Mouse (Mus musculus) limb, embryonic 15.5 days (tissue): Measurements from ENCODE around the gene Plcb4. TPM values are rescaled to one million over a fixed set of nuclear protein-coding genes. Genes with fewer than 3 reads are reported as not detected.

Experiments
- ATAC-seq: fragments of 200-750 bp; cut with Nextera tagmentation; 2 replicates; pipeline ENCODE4 v1.8.0; 2017; ENCODE audit warnings: low read depth, moderate TSS enrichment; ENCODE audit not compliant: insufficient number of reproducible peaks, low FRiP score, low TSS enrichment
- H3K27ac ChIP-seq: fragments of 300-500 bp; sonication (generic); 2 replicates; pipeline ENCODE4 v1.5.1; 2015; ENCODE audit warnings: moderate library complexity, mild to moderate bottlenecking, inconsistent platforms
- H3K27me3 ChIP-seq: fragments of 300-500 bp; sonication (generic); 2 replicates; pipeline ENCODE4 v1.6.1; 2015; ENCODE audit warnings: inconsistent platforms
- H3K36me3 ChIP-seq: fragments of 300-500 bp; sonication (generic); 2 replicates; pipeline ENCODE4 v1.6.1; 2015; ENCODE audit warnings: inconsistent platforms
- H3K4me1 ChIP-seq: fragments of 300-500 bp; sonication (generic); 2 replicates; pipeline ENCODE4 v1.6.1; 2015; ENCODE audit warnings: inconsistent platforms
- H3K4me2 ChIP-seq: fragments of 300-500 bp; sonication (generic); 2 replicates; pipeline ENCODE4 v1.6.1; 2015; ENCODE audit warnings: mild to moderate bottlenecking, inconsistent platforms
- H3K4me3 ChIP-seq: fragments of 300-500 bp; sonication (generic); 2 replicates; pipeline ENCODE4 v1.5.1; 2015; ENCODE audit warnings: mild to moderate bottlenecking, inconsistent platforms
- H3K9ac ChIP-seq: fragments of 300-500 bp; sonication (generic); 2 replicates; pipeline ENCODE4 v1.6.1; 2015; ENCODE audit warnings: inconsistent platforms
- H3K9me3 ChIP-seq: fragments of 300-500 bp; sonication (generic); 2 replicates; pipeline ENCODE4 v1.6.1; 2016; ENCODE audit warnings: inconsistent platforms
- WGBS: fragments of 180-500 bp; shearing (Covaris S2); methylation state at CpG from one replicate; pipeline ENCODE4 v1.1.7; 2015; 5-methylcytosine and 5-hydroxymethylcytosine counted together
- polyA plus RNA-seq: library from polyadenylated mRNA; unstranded; fragments of >200 nt; fragmentation: Nextera tagmentation; extraction: Ambion mirVana; gene quantifications from 2 replicates; pipeline ENCODE4 v1.2.1, GENCODE M21; 2015

Gene Plcb4
- polyA plus RNA-seq, 1 experiment from 2014 or later: 17.4 TPM

- 43% methylated on average over 10 of the region's 10 CpGs for WGBS
- Histone ChIP-seq H3K9ac (no peak overlapping the region), H3K4me1 (peaks cover 9% of the 10 kb centered on the region), H3K4me3 (no peak overlapping the region), H3K36me3 (no peaks in the 10 kb centered on the region), H3K4me2 (no peak overlapping the region), H3K9me3 (no peaks in the 10 kb centered on the region), H3K27ac (no peak overlapping the region), H3K27me3 (no peaks in the 10 kb centered on the region)
- no peak for ATAC-seq
Observed at GRCm38 (mm10) chr2:135773194-135773972, 114.6 kb downstream of the Plcb4 start.

- 68% methylated on average over 4 of the region's 4 CpGs for WGBS
- Histone ChIP-seq H3K27ac (no peak overlapping the region), H3K36me3 (no peaks in the 10 kb centered on the region), H3K4me3 (no peak overlapping the region), H3K4me1 (peaks cover 4% of the 10 kb centered on the region), H3K9ac (no peak overlapping the region), H3K4me2 (no peak overlapping the region), H3K27me3 (no peaks in the 10 kb centered on the region), H3K9me3 (no peaks in the 10 kb centered on the region)
- no peak for ATAC-seq
Observed at GRCm38 (mm10) chr2:135775026-135775425, 116.2 kb downstream of the Plcb4 start.

- H3K4me3 ChIP-seq: no peak overlapping the region
- H3K9me3 ChIP-seq: no peaks in the 10 kb centered on the region
- H3K27ac ChIP-seq: no peak overlapping the region
- 0 out of 2 replicates have a peak, but pooled peaks cover 2% of the 10 kb centered on the region for H3K4me1 ChIP-seq
- 85% methylated on average over 4 of the region's 4 CpGs for WGBS
- H3K36me3 ChIP-seq: no peaks in the 10 kb centered on the region
- no peak for ATAC-seq
- H3K27me3 ChIP-seq: no peaks in the 10 kb centered on the region
- H3K9ac ChIP-seq: no peak overlapping the region
- no peak overlapping the region for H3K4me2 ChIP-seq
Observed at GRCm38 (mm10) chr2:135776131-135776775, 117.4 kb downstream of the Plcb4 start.

GRCm38 (mm10) chr2:135781391-135781790, 122.6 kb downstream of the Plcb4 start:
- Histone ChIP-seq H3K36me3 (no peaks in the 10 kb centered on the region), H3K4me3 (no peak overlapping the region), H3K9me3 (no peaks in the 10 kb centered on the region), H3K27ac (no peak overlapping the region), H3K4me1 (no peaks in the 10 kb centered on the region), H3K4me2 (no peak overlapping the region), H3K9ac (no peak overlapping the region), H3K27me3 (no peaks in the 10 kb centered on the region)
- WGBS: 79% methylated on average over 6 of the region's 6 CpGs
- ATAC-seq: no peak

- no peak overlapping the region for H3K9ac ChIP-seq
- WGBS: 82% methylated on average over 6 of the region's 6 CpGs
Observed at GRCm38 (mm10) chr2:135787415-135787814, 128.6 kb downstream of the Plcb4 start.

GRCm38 (mm10) chr2:135792907-135793306, 134.1 kb downstream of the Plcb4 start:
- no peaks in the 10 kb centered on the region for H3K27me3 ChIP-seq
- 85% methylated on average over 4 of the region's 4 CpGs for WGBS
- no peak for ATAC-seq
- H3K36me3 ChIP-seq: no peaks in the 10 kb centered on the region
- H3K4me2 ChIP-seq: no peak overlapping the region
- H3K4me1 ChIP-seq: no peaks in the 10 kb centered on the region
- H3K9ac ChIP-seq: no peak overlapping the region
- H3K27ac ChIP-seq: no peak overlapping the region
- H3K9me3 ChIP-seq: no peaks in the 10 kb centered on the region
- H3K4me3 ChIP-seq: no peak overlapping the region

More at GRCm38 (mm10) chr2:135787415-135787814, 128.6 kb downstream of the Plcb4 start:
- Histone ChIP-seq H3K27me3 (no peaks in the 10 kb centered on the region), H3K4me2 (no peak overlapping the region), H3K4me1 (no peaks in the 10 kb centered on the region), H3K4me3 (no peak overlapping the region), H3K27ac (no peak overlapping the region), H3K9me3 (no peaks in the 10 kb centered on the region), H3K36me3 (no peaks in the 10 kb centered on the region)
- no peak for ATAC-seq

- WGBS: 92% methylated on average over 5 of the region's 5 CpGs
- no peaks in the 10 kb centered on the region for H3K9me3 ChIP-seq
- H3K27me3 ChIP-seq: no peaks in the 10 kb centered on the region
- H3K27ac ChIP-seq: no peak overlapping the region
- no peak overlapping the region for H3K9ac ChIP-seq
- H3K4me1 ChIP-seq: no peaks in the 10 kb centered on the region
- ATAC-seq: no peak
- no peaks in the 10 kb centered on the region for H3K36me3 ChIP-seq
- no peak overlapping the region for H3K4me3 ChIP-seq
- H3K4me2 ChIP-seq: no peak overlapping the region
Observed at GRCm38 (mm10) chr2:135796684-135797083, 137.9 kb downstream of the Plcb4 start.

GRCm38 (mm10) chr2:135797677-135798546, 139.1 kb downstream of the Plcb4 start:
- no peaks in the 10 kb centered on the region for H3K27me3 ChIP-seq
- ATAC-seq: no peak
- H3K36me3 ChIP-seq: no peaks in the 10 kb centered on the region
- 35% methylated on average over 5 of the region's 5 CpGs for WGBS
- H3K9me3 ChIP-seq: no peaks in the 10 kb centered on the region
- H3K4me2 ChIP-seq: no peak overlapping the region
- no peaks in the 10 kb centered on the region for H3K4me1 ChIP-seq
- H3K4me3 ChIP-seq: no peak overlapping the region
- peak overlapping the region; percentile 2; the same call in 1 of the 2 replicates for H3K27ac ChIP-seq
- H3K9ac ChIP-seq: no peak overlapping the region

- no peaks in the 10 kb centered on the region for H3K9me3 ChIP-seq
- 83% methylated on average over 10 of the region's 10 CpGs for WGBS
- no peaks in the 10 kb centered on the region for H3K4me1 ChIP-seq
- no peak overlapping the region for H3K27ac ChIP-seq
- H3K9ac ChIP-seq: no peak overlapping the region
- no peaks in the 10 kb centered on the region for H3K27me3 ChIP-seq
- H3K4me2 ChIP-seq: no peak overlapping the region
- no peak overlapping the region for H3K4me3 ChIP-seq
- ATAC-seq: no peak
- H3K36me3 ChIP-seq: no peaks in the 10 kb centered on the region
Observed at GRCm38 (mm10) chr2:135799149-135799770, 140.4 kb downstream of the Plcb4 start.

- ATAC-seq: no peak
- 69% methylated on average over 6 of the region's 6 CpGs for WGBS
- no peaks in the 10 kb centered on the region for H3K9me3 ChIP-seq
Observed at GRCm38 (mm10) chr2:135800385-135800784, 141.6 kb downstream of the Plcb4 start.

GRCm38 (mm10) chr2:135802878-135803450, 144.2 kb downstream of the Plcb4 start:
- Histone ChIP-seq H3K27me3 (no peaks in the 10 kb centered on the region), H3K4me1 (no peaks in the 10 kb centered on the region), H3K27ac (no peak overlapping the region), H3K9me3 (no peaks in the 10 kb centered on the region), H3K36me3 (no peaks in the 10 kb centered on the region), H3K9ac (no peak overlapping the region), H3K4me3 (no peak overlapping the region), H3K4me2 (no peak overlapping the region)
- ATAC-seq: no peak
- 70% methylated on average over 9 of the region's 9 CpGs for WGBS

More at GRCm38 (mm10) chr2:135800385-135800784, 141.6 kb downstream of the Plcb4 start:
- no peaks in the 10 kb centered on the region for H3K27me3 ChIP-seq
- H3K4me2 ChIP-seq: no peak overlapping the region
- no peak overlapping the region for H3K9ac ChIP-seq
- no peaks in the 10 kb centered on the region for H3K36me3 ChIP-seq
- H3K4me1 ChIP-seq: no peaks in the 10 kb centered on the region
- no peak overlapping the region for H3K4me3 ChIP-seq
- no peak overlapping the region for H3K27ac ChIP-seq
